Mouse (Mus musculus) cortical plate, adult 2 months (tissue): Measurements from ENCODE around the gene Siglec1.

Source experiments
- CTCF ChIP-seq: fragments of 200-500 bp; IDR thresholded peaks from 2 replicates; pipeline ENCODE4 v1.5.1; 2011; ENCODE audit warnings: mild to moderate bottlenecking, control low read depth, low read length; ENCODE audit not compliant: insufficient read depth; ENCODE audit errors: extremely low read depth
- POLR2A ChIP-seq: fragments of 200-500 bp; IDR thresholded peaks from 2 replicates; pipeline ENCODE4 v1.6.1; 2011; ENCODE audit warnings: mild to moderate bottlenecking, low read length, control low read depth; ENCODE audit not compliant: insufficient read depth; ENCODE audit errors: extremely low read depth

DNA sequence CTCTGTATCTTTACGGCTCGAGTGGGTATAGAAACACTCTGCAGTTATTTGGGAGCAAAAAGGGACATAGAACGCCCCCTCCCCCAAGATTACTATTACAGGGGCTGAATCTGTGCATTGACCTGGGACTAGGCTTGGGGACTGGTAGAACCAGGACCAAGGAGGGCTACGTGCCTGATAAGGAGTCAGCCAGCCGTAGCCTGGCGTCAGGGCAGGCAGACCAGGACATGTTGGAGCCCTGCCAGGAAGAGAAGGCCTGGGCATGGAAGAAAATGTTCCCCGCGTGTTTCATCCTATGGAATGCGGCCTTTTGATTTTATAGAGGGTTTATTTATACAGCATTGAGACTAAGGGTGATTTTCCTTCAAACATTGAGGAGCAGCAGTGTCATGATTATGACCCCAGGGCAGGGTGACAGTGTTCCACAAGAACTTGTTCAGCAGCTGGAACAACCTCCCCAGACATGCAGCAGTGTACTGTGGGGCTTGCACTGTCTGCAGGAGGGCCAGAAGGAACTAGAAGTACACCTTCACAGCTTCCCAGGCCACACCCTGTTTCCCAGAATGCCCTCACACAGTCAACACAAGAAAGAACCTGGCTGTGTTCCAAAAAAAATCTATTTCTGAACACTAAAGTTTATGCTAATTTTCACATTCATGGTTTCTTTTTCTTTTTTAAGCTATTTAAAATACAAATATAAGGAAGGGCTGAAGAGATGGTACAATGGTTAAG lies 41.4 kb downstream of the Siglec1 start:
- TF ChIP-seq CTCF (no peak), POLR2A (no peak)
